Mouse (Mus musculus) MEL (cell line): ENCODE results near the gene Fermt3.

ENCODE experiments used
- BHLHE40 ChIP-seq: IDR thresholded peaks from 2 replicates; pipeline ENCODE4 v1.6.1; 2012; ENCODE audit warnings: low read depth, mild to moderate bottlenecking, inconsistent platforms, low read length, improper control_type of control experiment, borderline replicate concordance
- CTCF ChIP-seq, 3 experiments: IDR thresholded peaks in 2 of 3; conservative IDR thresholded peaks in 1 of 3; 2 replicates each; pipeline ENCODE4 v1.5.1; 2011 to 2012; ENCODE audit warnings: low read length in 3 of 3, low read depth in 2 of 3, mild to moderate bottlenecking in 2 of 3, improper control_type of control experiment in 1 of 3, inconsistent platforms in 1 of 3, mixed read lengths in 1 of 3, moderate library complexity in 1 of 3; ENCODE audit not compliant: control insufficient read depth in 1 of 3, insufficient read depth in 1 of 3, poor library complexity in 1 of 3, severe bottlenecking in 1 of 3
- E2F4 ChIP-seq: IDR thresholded peaks from 2 replicates; pipeline ENCODE4 v1.6.1; 2011; ENCODE audit warnings: low read depth, low read length, improper control_type of control experiment, borderline replicate concordance
- EP300 ChIP-seq, 2 experiments: IDR thresholded peaks; 2 replicates each; pipeline ENCODE4 v1.6.1; 2011; ENCODE audit warnings: improper control_type of control experiment in 2 of 2, low read length in 2 of 2, low read depth in 1 of 2, mild to moderate bottlenecking in 1 of 2
- GABPA ChIP-seq: IDR thresholded peaks from 2 replicates; pipeline ENCODE4 v1.6.1; 2012; ENCODE audit warnings: low read depth, mild to moderate bottlenecking, inconsistent platforms, low read length, improper control_type of control experiment, moderate library complexity
- HCFC1 ChIP-seq: IDR thresholded peaks from 2 replicates; pipeline ENCODE4 v1.6.1; 2012; ENCODE audit warnings: low read depth, mild to moderate bottlenecking, inconsistent platforms, low read length, improper control_type of control experiment, moderate library complexity
- MAX ChIP-seq: IDR thresholded peaks from 2 replicates; pipeline ENCODE4 v1.6.1; 2011; ENCODE audit warnings: low read length, improper control_type of control experiment
- MAZ ChIP-seq: IDR thresholded peaks from 2 replicates; pipeline ENCODE4 v1.6.1; 2012; ENCODE audit warnings: low read depth, mild to moderate bottlenecking, inconsistent platforms, low read length, improper control_type of control experiment
- MXI1 ChIP-seq: IDR thresholded peaks from 2 replicates; pipeline ENCODE4 v1.6.1; 2011; ENCODE audit warnings: mild to moderate bottlenecking, low read depth, low read length, improper control_type of control experiment
- POLR2A ChIP-seq, 2 experiments: IDR thresholded peaks; 2 replicates each; pipeline ENCODE4 v1.6.1; 2011 to 2012; ENCODE audit warnings: low read length in 2 of 2, mild to moderate bottlenecking in 2 of 2, control low read depth in 1 of 2, improper control_type of control experiment in 1 of 2, low read depth in 1 of 2, moderate library complexity in 1 of 2; ENCODE audit not compliant: control insufficient read depth in 1 of 2, insufficient read depth in 1 of 2, poor library complexity in 1 of 2
- SMC3 ChIP-seq: IDR thresholded peaks from 2 replicates; pipeline ENCODE4 v1.6.1; 2011; ENCODE audit warnings: low read depth, low read length, improper control_type of control experiment
- TAL1 ChIP-seq: IDR thresholded peaks from 2 replicates; pipeline ENCODE4 v1.6.1; 2012; ENCODE audit warnings: mild to moderate bottlenecking, inconsistent platforms, low read length, moderate library complexity, mixed read lengths
- USF1 ChIP-seq: IDR thresholded peaks from 2 replicates; pipeline ENCODE4 v1.6.1; 2014; ENCODE audit warnings: low read depth, mild to moderate bottlenecking, inconsistent platforms, low read length, improper control_type of control experiment, moderate library complexity
- USF2 ChIP-seq, 2 experiments: IDR thresholded peaks; 2 replicates each; pipeline ENCODE4 v1.6.1; 2011 to 2012; ENCODE audit warnings: improper control_type of control experiment in 2 of 2, low read length in 2 of 2, borderline replicate concordance in 1 of 2, inconsistent platforms in 1 of 2, low read depth in 1 of 2, mild to moderate bottlenecking in 1 of 2; ENCODE audit not compliant: insufficient read depth in 1 of 2

GRCm38 (mm10) chr19:7058541-7058940 lies 39.3 kb upstream of the Fermt3 start:
- TF ChIP-seq EP300 (IDR thresholded peaks at IDR 0.05; ENCODE audit: low read depth in 1 of 2, low read length in 2 of 2) = no peak
- no peak for TF ChIP-seq MAZ
- no peak for TF ChIP-seq CTCF (IDR thresholded peaks at IDR 0.05 in 2 of 3, conservative IDR thresholded peaks at IDR 0.05 in 1 of 3; ENCODE audit: control insufficient read depth in 1 of 3, insufficient read depth in 1 of 3, low read depth in 2 of 3, low read length in 3 of 3, poor library complexity in 1 of 3, severe bottlenecking in 1 of 3)
- no peak for TF ChIP-seq MAX
- TF ChIP-seq GABPA = no peak
- no peak for TF ChIP-seq E2F4
- TF ChIP-seq USF1 = no peak
- no peak for TF ChIP-seq TAL1
- TF ChIP-seq SMC3 = no peak
- TF ChIP-seq MXI1 = no peak
- no peak for TF ChIP-seq POLR2A (IDR thresholded peaks at IDR 0.05; ENCODE audit: control insufficient read depth in 1 of 2, insufficient read depth in 1 of 2, low read depth in 1 of 2, low read length in 2 of 2, poor library complexity in 1 of 2)
- no peak for TF ChIP-seq USF2 (IDR thresholded peaks at IDR 0.05; ENCODE audit: borderline replicate concordance in 1 of 2, insufficient read depth in 1 of 2, low read depth in 1 of 2, low read length in 2 of 2)
- no peak for TF ChIP-seq BHLHE40
- TF ChIP-seq HCFC1 = no peak
